Mouse (Mus musculus) E14TG2a.4 (cell line): ENCODE data around the gene Ints14.

Experiments used
- CTCF ChIP-seq: conservative IDR thresholded peaks from 2 replicates; pipeline ENCODE4 v1.5.1; 2014; ENCODE audit warnings: low read length
- POU5F1 ChIP-seq: IDR thresholded peaks from 2 replicates; pipeline ENCODE4 v1.6.1; 2014; ENCODE audit warnings: low read length, borderline replicate concordance

GRCm38 (mm10) chr9:65023447-65023846, 62.7 kb downstream of the Ints14 start:
- TF ChIP-seq POU5F1 (no peak), CTCF (no peak)
